Mouse (Mus musculus) stomach, embryonic 16.5 days (tissue): ENCODE results near the gene Arhgap42. TPM values are rescaled to one million over a fixed set of nuclear protein-coding genes. Genes with fewer than 3 reads are reported as not detected.
A peak's percentile ranks its signal among the peaks of the same experiment; 100 is the strongest.

Source experiments
- ATAC-seq: fragments of 200-750 bp; cut with Nextera tagmentation; 2 replicates; pipeline ENCODE4 v1.8.0; 2017; ENCODE audit warnings: moderate number of reproducible peaks, moderate TSS enrichment; ENCODE audit not compliant: insufficient read depth, low FRiP score
- H3K27ac ChIP-seq: fragments of 300-500 bp; sonication (generic); 2 replicates; pipeline ENCODE4 v1.5.1; 2014; ENCODE audit warnings: low read length
- H3K27me3 ChIP-seq: fragments of 300-500 bp; sonication (generic); 2 replicates; pipeline ENCODE4 v1.6.1; 2014; ENCODE audit warnings: low read length, control low read depth, mixed read lengths; ENCODE audit not compliant: control insufficient read depth, insufficient read depth
- H3K36me3 ChIP-seq: fragments of 300-500 bp; sonication (generic); 2 replicates; pipeline ENCODE4 v1.6.1; 2014; ENCODE audit warnings: low read length; ENCODE audit not compliant: control insufficient read depth, insufficient read depth
- H3K4me1 ChIP-seq: fragments of 300-500 bp; sonication (generic); 2 replicates; pipeline ENCODE4 v1.6.1; 2014; ENCODE audit warnings: low read length, control low read depth, mixed read lengths; ENCODE audit not compliant: control insufficient read depth, insufficient read depth
- H3K4me2 ChIP-seq: fragments of 300-500 bp; sonication (generic); 2 replicates; pipeline ENCODE4 v1.6.1; 2014; ENCODE audit warnings: low read depth, low read length, mixed read lengths
- H3K4me3 ChIP-seq: fragments of 300-500 bp; sonication (generic); replicated peaks from 2 replicates; pipeline ENCODE4 v1.5.1; 2014; ENCODE audit warnings: mild to moderate bottlenecking, low read length
- H3K9ac ChIP-seq: fragments of 300-500 bp; sonication (generic); 2 replicates; pipeline ENCODE4 v1.6.1; 2014; ENCODE audit warnings: low read length
- H3K9me3 ChIP-seq: fragments of 300-500 bp; sonication (generic); replicated peaks from 2 replicates; pipeline ENCODE4 v1.6.1; 2016; ENCODE audit warnings: low read length, control low read depth; ENCODE audit not compliant: control insufficient read depth
- WGBS: fragments of 180-500 bp; shearing (Covaris S2); extraction: QIAGEN DNeasy Blood & Tissue Kit; methylation state at CpG from one replicate; pipeline ENCODE4 v1.1.7; 2014; 5-methylcytosine and 5-hydroxymethylcytosine counted together
- polyA plus RNA-seq: library from polyadenylated mRNA; unstranded; fragments of >200 nt; fragmentation: Nextera tagmentation; extraction: Ambion mirVana; gene quantifications from 2 replicates; pipeline ENCODE4 v1.2.1, GENCODE M21; 2015

The Arhgap42 gene
- polyA plus RNA-seq, 1 experiment from 2014 or later, result 27.2 TPM

- no peak overlapping the region for H3K4me3 ChIP-seq
- 52% methylated on average over 3 of the region's 3 CpGs for WGBS
- no peaks in the 10 kb centered on the region for H3K27me3 ChIP-seq
- H3K36me3 ChIP-seq, result peaks cover 7% of the 10 kb centered on the region
- H3K4me2 ChIP-seq, result no peak overlapping the region
- ATAC-seq, result no peak
- no peaks in the 10 kb centered on the region for H3K9me3 ChIP-seq
- no peak overlapping the region for H3K27ac ChIP-seq
- H3K9ac ChIP-seq, result no peak overlapping the region
- no peaks in the 10 kb centered on the region for H3K4me1 ChIP-seq
Observed at GRCm38 (mm10) chr9:9049202-9049601, 189.7 kb downstream of the Arhgap42 start.

- 90% methylated on average over 7 of the region's 7 CpGs for WGBS
- ATAC-seq, result no peak
- no peak overlapping the region for H3K27ac ChIP-seq
- H3K27me3 ChIP-seq, result no peaks in the 10 kb centered on the region
- H3K4me2 ChIP-seq, result no peak overlapping the region
- H3K36me3 ChIP-seq, result peaks cover 12% of the 10 kb centered on the region
- no peak overlapping the region for H3K4me3 ChIP-seq
- no peak overlapping the region for H3K9ac ChIP-seq
- no peaks in the 10 kb centered on the region for H3K9me3 ChIP-seq
- H3K4me1 ChIP-seq, result no peaks in the 10 kb centered on the region
Observed at GRCm38 (mm10) chr9:9041009-9041408, 197.9 kb downstream of the Arhgap42 start.

DNA sequence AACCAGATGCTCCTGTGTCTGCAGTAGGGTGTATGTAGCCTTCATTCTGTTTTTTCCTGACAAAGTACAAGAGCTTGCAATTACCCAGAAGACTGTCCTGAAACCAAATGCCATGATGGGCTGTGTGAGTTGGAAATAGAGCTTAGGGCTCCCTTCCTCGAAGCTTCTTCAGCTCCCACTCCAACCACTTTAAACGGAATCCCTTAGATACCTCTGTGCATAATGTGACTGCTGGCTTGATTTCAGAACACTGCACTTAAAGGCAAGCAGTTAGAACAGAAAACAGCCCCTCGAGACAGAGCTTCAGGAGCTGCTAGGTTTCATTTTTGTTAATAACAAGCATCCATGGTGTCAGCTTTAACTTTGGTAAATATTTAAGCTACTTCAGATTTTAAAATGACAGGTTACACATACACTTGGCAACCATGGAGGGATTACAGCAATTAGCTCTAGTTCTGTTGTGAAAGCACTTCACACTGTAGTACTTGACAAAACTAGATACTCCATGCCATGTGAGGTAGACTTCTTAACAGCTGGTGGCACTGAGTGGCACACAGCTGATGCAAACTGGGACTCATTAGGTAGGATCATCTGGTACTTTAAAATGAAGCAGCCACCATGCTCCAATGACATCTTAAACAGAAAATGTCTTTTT, 201.8 kb downstream of the Arhgap42 start:
- H3K4me2 ChIP-seq, result no peak overlapping the region
- WGBS, result 49% methylated on average over 3 of the region's 3 CpGs
- no peaks in the 10 kb centered on the region for H3K27me3 ChIP-seq
- H3K27ac ChIP-seq, result no peak overlapping the region
- no peak overlapping the region for H3K4me3 ChIP-seq
- no peaks in the 10 kb centered on the region for H3K4me1 ChIP-seq
- ATAC-seq, result no peak
- H3K9me3 ChIP-seq, result no peaks in the 10 kb centered on the region
- 0 out of 2 replicates have a peak, but pooled peaks cover 9% of the 10 kb centered on the region for H3K36me3 ChIP-seq
- H3K9ac ChIP-seq, result no peak overlapping the region

DNA sequence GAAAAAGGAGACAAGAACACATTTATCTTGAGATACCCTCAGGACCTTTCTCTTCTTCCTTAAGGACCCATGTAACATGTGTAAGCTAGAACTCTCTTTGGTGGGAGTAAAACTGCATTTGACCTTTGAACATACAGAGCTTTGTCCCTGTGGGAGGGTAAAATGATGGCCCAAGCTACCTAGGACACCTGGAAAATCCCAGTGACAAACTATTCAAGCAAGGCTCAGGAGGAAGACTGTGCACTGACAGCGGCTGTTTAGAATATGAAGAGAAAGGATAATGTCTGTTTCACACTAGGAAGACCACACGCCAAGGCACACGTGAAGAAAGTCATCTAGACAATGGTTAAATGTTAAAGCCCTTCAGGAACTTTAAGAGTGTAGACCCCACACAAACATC, 211.0 kb downstream of the Arhgap42 start:
- Histone ChIP-seq H3K27ac (0 out of 2 replicates have a peak overlapping the region, but pooled peaks have one; percentile 5), H3K9me3 (no peaks in the 10 kb centered on the region), H3K4me3 (no peak overlapping the region), H3K36me3 (peaks cover 3% of the 10 kb centered on the region; the same call in 1 of the 2 replicates), H3K4me2 (no peak overlapping the region), H3K4me1 (no peaks in the 10 kb centered on the region), H3K9ac (no peak overlapping the region), H3K27me3 (no peaks in the 10 kb centered on the region)
- 74% methylated on average over 3 of the region's 3 CpGs for WGBS
- no peak for ATAC-seq

DNA sequence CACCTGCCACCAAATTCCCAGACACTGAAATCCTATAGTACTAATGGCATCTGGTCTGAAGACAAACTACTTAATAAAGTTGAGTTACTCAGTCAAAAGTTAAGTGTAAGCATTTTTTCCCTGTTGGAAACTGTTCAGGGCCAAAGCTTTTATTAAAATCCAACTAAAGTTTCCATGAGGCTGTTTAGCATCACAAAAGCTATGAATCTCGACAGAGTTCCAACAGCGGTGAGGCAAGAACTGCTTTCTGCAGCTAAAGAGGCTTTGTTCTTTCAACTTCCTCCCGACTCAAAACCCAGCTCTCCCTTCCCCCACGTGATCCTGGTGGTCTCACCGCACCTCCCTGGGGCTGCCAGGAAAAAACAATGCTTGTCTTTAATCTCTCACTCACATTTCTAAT, 211.5 kb downstream of the Arhgap42 start:
- no peaks in the 10 kb centered on the region for H3K27me3 ChIP-seq
- 0 out of 2 replicates have a peak overlapping the region, but pooled peaks have one; percentile 5 for H3K27ac ChIP-seq
- peak; percentile 64; the same call in 1 of the 2 replicates for ATAC-seq
- H3K4me3 ChIP-seq, result no peak overlapping the region
- H3K9ac ChIP-seq, result no peak overlapping the region
- no peak overlapping the region for H3K4me2 ChIP-seq
- H3K36me3 ChIP-seq, result peaks cover 1% of the 10 kb centered on the region; the same call in 1 of the 2 replicates
- no peaks in the 10 kb centered on the region for H3K9me3 ChIP-seq
- H3K4me1 ChIP-seq, result no peaks in the 10 kb centered on the region
- 18% methylated on average over 5 of the region's 5 CpGs for WGBS

GRCm38 (mm10) chr9:9015108-9015507, 223.8 kb downstream of the Arhgap42 start:
- no peak overlapping the region for H3K4me2 ChIP-seq
- no peak overlapping the region for H3K9ac ChIP-seq
- no peak for ATAC-seq
- no peaks in the 10 kb centered on the region for H3K4me1 ChIP-seq
- 94% methylated on average over 2 of the region's 2 CpGs for WGBS
- no peaks in the 10 kb centered on the region for H3K9me3 ChIP-seq
- no peak overlapping the region for H3K27ac ChIP-seq
- peaks cover 4% of the 10 kb centered on the region; the same call in 1 of the 2 replicates for H3K36me3 ChIP-seq
- no peak overlapping the region for H3K4me3 ChIP-seq
- no peaks in the 10 kb centered on the region for H3K27me3 ChIP-seq

GRCm38 (mm10) chr9:9001170-9001569, 237.7 kb downstream of the Arhgap42 start:
- Histone ChIP-seq H3K4me1 (no peaks in the 10 kb centered on the region), H3K4me2 (no peak overlapping the region)

GRCm38 (mm10) chr9:8996494-8996893, 242.4 kb downstream of the Arhgap42 start:
- H3K4me2 ChIP-seq, result no peak overlapping the region
- no peaks in the 10 kb centered on the region for H3K27me3 ChIP-seq
- ATAC-seq, result no peak
- no peaks in the 10 kb centered on the region for H3K9me3 ChIP-seq
- WGBS, result 77% methylated on average over 2 of the region's 2 CpGs
- H3K4me1 ChIP-seq, result no peaks in the 10 kb centered on the region
- no peaks in the 10 kb centered on the region for H3K36me3 ChIP-seq
- H3K9ac ChIP-seq, result no peak overlapping the region
- H3K27ac ChIP-seq, result no peak overlapping the region
- no peak overlapping the region for H3K4me3 ChIP-seq

More at GRCm38 (mm10) chr9:9001170-9001569, 237.7 kb downstream of the Arhgap42 start:
- no peaks in the 10 kb centered on the region for H3K9me3 ChIP-seq
- no peaks in the 10 kb centered on the region for H3K27me3 ChIP-seq
- no peak overlapping the region for H3K27ac ChIP-seq
- no peak overlapping the region for H3K9ac ChIP-seq
- ATAC-seq, result no peak
- no peak overlapping the region for H3K4me3 ChIP-seq
- H3K36me3 ChIP-seq, result peaks cover 7% of the 10 kb centered on the region; the same call in 1 of the 2 replicates

DNA sequence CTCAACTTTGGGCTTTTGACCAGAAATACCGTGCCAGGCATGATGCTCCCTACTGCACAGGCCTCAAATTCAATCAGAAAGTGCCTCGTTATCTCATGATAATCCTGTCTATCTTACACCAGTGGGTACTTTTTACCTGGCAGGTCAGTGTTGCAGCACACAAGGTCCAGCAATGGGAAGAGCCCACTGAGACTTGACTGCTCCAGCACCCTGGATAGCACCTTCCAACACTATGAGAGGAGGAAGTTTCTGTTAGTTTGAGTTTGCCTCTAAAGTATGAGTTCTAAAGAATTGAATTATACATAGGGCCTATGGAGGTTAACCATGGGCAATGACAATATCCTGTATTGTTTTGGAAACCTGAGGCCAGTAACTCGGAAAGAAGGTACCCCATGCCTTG, 256.6 kb downstream of the Arhgap42 start:
- Histone ChIP-seq H3K36me3 (no peaks in the 10 kb centered on the region), H3K27ac (no peak overlapping the region), H3K9ac (no peak overlapping the region), H3K27me3 (no peaks in the 10 kb centered on the region), H3K4me2 (no peak overlapping the region), H3K9me3 (no peaks in the 10 kb centered on the region), H3K4me3 (no peak overlapping the region), H3K4me1 (no peaks in the 10 kb centered on the region)
- WGBS, result 66% methylated on average over 3 of the region's 3 CpGs
- no peak; the same call in 1 of the 2 replicates for ATAC-seq
